Mouse (Mus musculus) midbrain, embryonic 11.5 days (tissue): ENCODE measurements at regions not wholly inside any gene's neighbourhood (a gene's known extent, or its start where the extent isn't known, plus 50 kb on each side); places are given as distances from the start of the nearest gene placed in this dataset.

Experiments used
- ATAC-seq: fragments of 200-750 bp; cut with Nextera tagmentation; 2 replicates; pipeline ENCODE4 v1.8.0; 2017; ENCODE audit warnings: moderate TSS enrichment, moderate library complexity; ENCODE audit not compliant: low FRiP score
- DNase-seq: peaks from one replicate; pipeline ENCODE4 v3.0.0; 2015; ENCODE audit warnings: low spot score; ENCODE audit errors: missing footprints
- H3K27ac ChIP-seq: fragments of 300-500 bp; sonication (generic); 2 replicates; pipeline ENCODE4 v1.5.1; 2014; ENCODE audit warnings: low read depth, low read length
- H3K27me3 ChIP-seq: fragments of 300-500 bp; sonication (generic); 2 replicates; pipeline ENCODE4 v1.6.1; 2014; ENCODE audit warnings: mild to moderate bottlenecking, low read length, moderate library complexity, mixed read lengths; ENCODE audit not compliant: control insufficient read depth, insufficient read depth
- H3K36me3 ChIP-seq: fragments of 300-500 bp; sonication (generic); 2 replicates; pipeline ENCODE4 v1.6.1; 2014; ENCODE audit warnings: mild to moderate bottlenecking, low read length, moderate library complexity, mixed read lengths; ENCODE audit not compliant: control insufficient read depth, insufficient read depth
- H3K4me1 ChIP-seq: fragments of 300-500 bp; sonication (generic); 2 replicates; pipeline ENCODE4 v1.6.1; 2014; ENCODE audit warnings: low read length; ENCODE audit not compliant: control insufficient read depth, insufficient read depth
- H3K4me2 ChIP-seq: fragments of 300-500 bp; sonication (generic); 2 replicates; pipeline ENCODE4 v1.6.1; 2014; ENCODE audit warnings: mild to moderate bottlenecking, moderate library complexity
- H3K4me3 ChIP-seq: fragments of 300-500 bp; sonication (generic); 2 replicates; pipeline ENCODE4 v1.5.1; 2014; ENCODE audit warnings: low read depth, low read length
- H3K9ac ChIP-seq: fragments of 300-500 bp; sonication (generic); 2 replicates; pipeline ENCODE4 v1.6.1; 2014; ENCODE audit warnings: low read length
- H3K9me3 ChIP-seq: fragments of 300-500 bp; sonication (generic); 2 replicates; pipeline ENCODE4 v1.6.1; 2016; ENCODE audit warnings: low read length; ENCODE audit not compliant: control insufficient read depth
- WGBS: fragments of 180-500 bp; shearing (Covaris S2); extraction: QIAGEN DNeasy Blood & Tissue Kit; methylation state at CpG from one replicate; pipeline ENCODE4 v1.1.7; 2014; 5-methylcytosine and 5-hydroxymethylcytosine counted together

DNA sequence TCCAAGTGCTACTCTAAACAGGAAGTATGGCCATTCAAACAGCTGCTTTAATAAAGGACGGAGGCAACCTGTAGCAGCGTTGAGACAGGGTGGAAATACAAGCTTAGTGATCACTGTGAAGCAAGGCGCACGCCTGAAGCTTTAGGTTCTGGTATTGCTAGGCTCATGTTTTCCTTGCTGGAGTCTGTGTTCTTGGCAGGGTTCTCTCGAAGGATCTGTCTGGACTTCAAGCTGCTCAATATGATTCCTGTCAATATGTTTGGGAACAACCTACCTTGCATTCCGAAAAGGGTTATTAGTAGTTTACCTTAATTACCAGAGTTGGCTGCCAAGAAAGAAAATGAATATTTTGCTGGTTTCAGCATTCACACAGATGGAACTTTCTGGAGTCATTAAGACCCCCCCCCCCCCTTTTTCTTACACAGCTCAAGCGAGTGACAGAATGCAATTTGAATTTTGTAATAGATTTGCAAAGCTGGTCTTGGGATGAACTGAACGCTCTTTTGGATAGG is 145.1 kb upstream of the Tmpo start:
- Histone ChIP-seq H3K36me3 (no peaks in the 10 kb centered on the region), H3K27me3 (no peaks in the 10 kb centered on the region), H3K4me3 (no peak overlapping the region), H3K9me3 (no peaks in the 10 kb centered on the region), H3K27ac (no peak overlapping the region), H3K4me1 (peaks cover 6% of the 10 kb centered on the region), H3K4me2 (no peak overlapping the region), H3K9ac (no peak overlapping the region)
- 0 out of 2 replicates have a peak, but pooled peaks have one; percentile 4 for ATAC-seq
- no peak for DNase-seq
- WGBS: 72% methylated on average over 8 of the region's 8 CpGs

DNA sequence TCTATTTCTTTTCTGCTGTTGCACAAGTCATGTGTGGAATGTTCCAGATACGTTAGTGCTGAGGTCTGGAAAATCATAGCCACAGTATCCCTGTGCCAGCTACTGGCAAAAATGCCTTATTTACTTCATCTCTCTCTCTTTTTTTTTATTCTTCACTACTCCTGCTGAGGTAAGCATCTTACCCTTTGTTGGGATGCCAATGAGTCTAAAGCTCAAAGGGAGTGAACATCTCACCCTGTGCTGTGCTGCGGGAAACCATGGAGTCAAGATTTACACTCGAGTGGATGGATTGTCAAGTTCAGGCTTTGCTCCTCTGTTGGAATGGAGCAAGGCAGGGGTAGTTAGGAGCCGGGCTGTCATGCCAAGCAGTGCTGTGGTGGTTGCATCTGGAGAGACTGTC is 140.1 kb upstream of the Tmpo start:
- no peaks in the 10 kb centered on the region for H3K9me3 ChIP-seq
- no peak for ATAC-seq
- no peaks in the 10 kb centered on the region for H3K27me3 ChIP-seq
- no peak overlapping the region for H3K4me3 ChIP-seq
- H3K27ac ChIP-seq: no peak overlapping the region
- no peak for DNase-seq
- no peak overlapping the region for H3K4me2 ChIP-seq
- H3K36me3 ChIP-seq: no peaks in the 10 kb centered on the region
- H3K9ac ChIP-seq: no peak overlapping the region
- peaks cover 1% of the 10 kb centered on the region for H3K4me1 ChIP-seq
- 87% methylated on average over 4 of the region's 4 CpGs for WGBS

DNA sequence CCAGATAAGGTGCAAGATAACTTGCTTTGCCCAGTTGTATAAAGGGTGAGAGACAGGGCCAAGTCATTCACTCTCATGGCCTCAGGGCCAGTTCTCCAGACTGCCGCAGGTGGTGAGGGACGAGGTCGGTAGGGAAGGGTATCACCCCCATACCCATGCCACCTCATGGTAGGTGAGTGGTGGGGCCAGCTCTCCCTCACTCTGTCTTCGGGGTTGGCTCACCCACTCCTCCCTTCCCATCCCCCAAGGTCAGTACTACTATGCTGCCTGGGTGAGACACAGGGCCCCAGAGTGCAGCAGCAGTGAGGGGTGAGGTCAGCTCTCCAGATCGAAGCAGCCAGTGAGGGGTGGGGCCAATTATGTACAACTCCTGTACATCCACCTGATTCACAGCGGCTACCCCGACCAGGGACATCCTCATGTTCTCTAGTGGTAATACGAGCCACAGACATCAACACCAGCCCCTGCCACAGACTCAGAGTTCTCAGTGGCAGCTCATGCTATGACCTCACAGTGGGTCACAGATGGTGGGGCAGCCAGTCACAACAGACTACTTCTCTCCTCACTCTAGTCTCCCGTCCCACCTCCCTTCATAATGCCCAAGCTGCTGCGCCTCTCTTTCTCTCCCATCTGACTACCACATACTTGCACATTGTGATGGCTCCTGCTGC is 138.5 kb upstream of the Tmpo start:
- no peaks in the 10 kb centered on the region for H3K27me3 ChIP-seq
- 86% methylated on average over 10 of the region's 10 CpGs for WGBS
- no peak overlapping the region for H3K4me2 ChIP-seq
- H3K9ac ChIP-seq: no peak overlapping the region
- H3K36me3 ChIP-seq: no peaks in the 10 kb centered on the region
- no peak overlapping the region for H3K27ac ChIP-seq
- H3K9me3 ChIP-seq: no peaks in the 10 kb centered on the region
- DNase-seq: no peak
- ATAC-seq: no peak
- no peak overlapping the region for H3K4me3 ChIP-seq
- no peaks in the 10 kb centered on the region for H3K4me1 ChIP-seq

DNA sequence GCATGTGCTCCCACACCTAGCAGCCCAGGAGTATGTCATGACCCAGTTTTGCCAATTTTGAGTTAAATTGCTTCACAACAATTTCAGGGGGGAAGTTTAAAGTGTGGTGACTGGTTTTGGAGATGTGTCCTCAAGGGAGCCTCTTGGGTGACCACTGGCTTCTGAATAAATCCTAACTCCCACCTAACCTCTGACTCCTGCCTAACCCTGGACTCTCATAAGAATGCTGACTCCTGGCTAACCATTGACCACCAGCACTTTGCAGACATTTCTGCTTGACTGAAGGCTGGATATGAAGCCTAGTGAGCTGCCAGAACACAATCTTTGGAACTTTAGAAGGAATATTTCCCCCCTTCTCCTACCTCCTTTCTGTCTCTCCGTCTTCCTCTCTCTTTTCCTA is 133.3 kb upstream of the Tmpo start:
- no peaks in the 10 kb centered on the region for H3K4me1 ChIP-seq
- ATAC-seq (no peak), DNase-seq (no peak)
- WGBS: 100% methylated on average over 1 of the region's 1 CpGs
- no peaks in the 10 kb centered on the region for H3K36me3 ChIP-seq
- H3K9me3 ChIP-seq: no peaks in the 10 kb centered on the region
- H3K27ac ChIP-seq: no peak overlapping the region
- H3K4me3 ChIP-seq: no peak overlapping the region
- no peak overlapping the region for H3K4me2 ChIP-seq
- H3K27me3 ChIP-seq: no peaks in the 10 kb centered on the region
- no peak overlapping the region for H3K9ac ChIP-seq

DNA sequence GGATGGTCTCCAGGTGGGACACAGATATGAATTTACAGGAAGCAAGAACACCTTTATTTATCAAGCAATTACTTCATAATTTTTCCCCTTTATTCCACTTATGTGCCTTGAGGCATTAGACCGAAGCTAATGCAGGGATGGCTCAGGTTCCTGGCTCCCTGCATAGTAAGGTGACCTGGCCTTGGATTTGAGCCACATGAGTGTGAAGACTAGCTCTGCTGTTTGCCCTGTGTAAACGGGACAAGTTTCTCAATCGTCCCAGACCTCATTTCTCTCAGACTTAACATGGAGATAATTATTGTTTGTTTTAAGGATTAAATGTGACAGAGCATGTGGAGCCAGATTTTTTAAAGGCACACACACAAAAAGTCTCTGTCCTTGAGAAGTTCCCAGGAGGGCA is 132.2 kb upstream of the Tmpo start:
- H3K9me3 ChIP-seq: no peaks in the 10 kb centered on the region
- H3K9ac ChIP-seq: no peak overlapping the region
- WGBS: 70% methylated on average over 3 of the region's 3 CpGs
- H3K27ac ChIP-seq: no peak overlapping the region
- no peaks in the 10 kb centered on the region for H3K4me1 ChIP-seq
- no peak overlapping the region for H3K4me3 ChIP-seq
- DNase-seq (no peak), ATAC-seq (no peak)
- no peaks in the 10 kb centered on the region for H3K27me3 ChIP-seq
- H3K4me2 ChIP-seq: no peak overlapping the region
- no peaks in the 10 kb centered on the region for H3K36me3 ChIP-seq

DNA sequence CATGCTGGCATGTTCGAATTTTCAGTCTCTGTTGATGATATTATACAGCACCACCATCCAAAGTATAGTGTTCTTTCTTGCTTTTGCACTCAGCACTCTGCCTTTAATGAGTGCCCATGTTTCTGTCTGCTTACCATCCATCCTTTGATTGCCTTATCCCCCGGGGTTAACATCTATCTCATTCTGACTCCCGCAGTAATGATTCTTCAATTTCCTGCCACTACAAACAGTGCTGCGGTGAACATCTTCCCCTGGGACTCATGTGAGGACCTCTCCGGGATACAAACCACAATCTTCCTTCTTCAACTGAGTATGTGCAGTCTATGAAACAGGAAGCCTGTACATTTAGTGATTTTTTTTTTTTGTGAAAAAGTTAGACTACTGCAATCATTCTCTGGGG is 131.8 kb upstream of the Tmpo start:
- H3K9ac ChIP-seq: no peak overlapping the region
- 83% methylated on average over 5 of the region's 5 CpGs for WGBS
- no peak overlapping the region for H3K4me3 ChIP-seq
- no peaks in the 10 kb centered on the region for H3K36me3 ChIP-seq
- H3K27me3 ChIP-seq: no peaks in the 10 kb centered on the region
- DNase-seq (no peak), ATAC-seq (no peak)
- H3K4me1 ChIP-seq: no peaks in the 10 kb centered on the region
- no peak overlapping the region for H3K27ac ChIP-seq
- H3K9me3 ChIP-seq: no peaks in the 10 kb centered on the region
- no peak overlapping the region for H3K4me2 ChIP-seq

DNA sequence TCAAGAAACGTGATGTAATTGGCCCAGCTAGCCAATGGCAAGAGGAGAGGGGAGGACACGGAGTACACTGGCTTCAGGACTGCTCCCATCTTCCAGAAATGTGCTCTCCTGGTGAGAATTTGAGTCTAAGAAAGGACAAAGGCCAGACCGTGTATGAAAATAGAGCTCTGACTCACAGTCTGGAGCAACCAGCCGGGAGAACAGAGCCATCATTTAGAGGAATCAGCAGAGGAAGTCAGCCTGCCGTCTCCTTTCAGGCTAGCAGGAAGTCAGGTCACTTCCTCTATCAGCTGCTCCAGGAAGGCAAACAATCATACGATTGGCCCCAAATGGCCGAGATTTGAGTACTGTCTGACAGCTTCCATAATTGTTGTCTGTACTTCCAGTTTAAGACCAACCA is 119.0 kb upstream of the Tmpo start:
- no peaks in the 10 kb centered on the region for H3K36me3 ChIP-seq
- 84% methylated on average over 7 of the region's 7 CpGs for WGBS
- no peak overlapping the region for H3K27ac ChIP-seq
- ATAC-seq (no peak), DNase-seq (no peak)
- no peaks in the 10 kb centered on the region for H3K9me3 ChIP-seq
- no peaks in the 10 kb centered on the region for H3K27me3 ChIP-seq
- H3K4me1 ChIP-seq: peaks cover 2% of the 10 kb centered on the region; the same call in 1 of the 2 replicates
- no peak overlapping the region for H3K9ac ChIP-seq
- no peak overlapping the region for H3K4me2 ChIP-seq
- H3K4me3 ChIP-seq: no peak overlapping the region

DNA sequence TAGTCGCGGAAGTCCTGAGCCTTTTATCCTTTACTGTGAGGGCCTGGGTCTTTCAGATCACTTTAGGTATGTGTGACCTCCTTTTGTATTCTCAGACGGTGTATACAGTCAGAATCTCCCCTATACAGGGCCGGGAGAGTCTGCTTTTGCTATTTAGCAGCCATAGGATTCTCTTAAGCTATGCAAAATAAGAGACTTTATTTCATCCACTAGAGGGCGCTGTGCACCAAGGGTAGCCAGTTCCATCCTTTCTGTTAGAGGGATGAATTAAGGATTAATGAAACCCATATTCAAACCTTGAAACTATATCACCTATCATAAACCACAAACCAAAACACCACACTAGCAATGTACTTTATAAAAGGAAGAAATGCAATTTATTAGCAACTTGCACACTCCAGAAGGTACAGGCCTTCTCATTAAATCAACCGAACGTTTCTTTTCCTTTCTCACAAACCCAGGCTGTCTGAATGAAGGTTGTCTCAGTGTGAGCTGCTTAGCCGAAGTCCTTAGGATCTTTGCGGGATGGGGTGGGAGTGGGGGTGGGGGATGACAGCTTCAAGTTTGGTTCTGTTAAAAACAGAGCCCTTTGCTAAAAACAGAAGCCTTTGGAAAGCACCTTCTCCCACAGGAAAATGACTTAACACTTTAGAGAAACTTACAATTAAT is 116.8 kb upstream of the Tmpo start:
- Histone ChIP-seq H3K9ac (no peak overlapping the region), H3K4me3 (no peak overlapping the region), H3K4me2 (no peak overlapping the region), H3K4me1 (peaks cover 2% of the 10 kb centered on the region; the same call in 1 of the 2 replicates), H3K36me3 (no peaks in the 10 kb centered on the region), H3K27ac (no peak overlapping the region; the same call in 1 of the 2 replicates), H3K27me3 (no peaks in the 10 kb centered on the region), H3K9me3 (no peaks in the 10 kb centered on the region)
- peak; percentile 67 for ATAC-seq
- 19% methylated on average over 9 of the region's 9 CpGs for WGBS
- DNase-seq: peak; percentile 98

DNA sequence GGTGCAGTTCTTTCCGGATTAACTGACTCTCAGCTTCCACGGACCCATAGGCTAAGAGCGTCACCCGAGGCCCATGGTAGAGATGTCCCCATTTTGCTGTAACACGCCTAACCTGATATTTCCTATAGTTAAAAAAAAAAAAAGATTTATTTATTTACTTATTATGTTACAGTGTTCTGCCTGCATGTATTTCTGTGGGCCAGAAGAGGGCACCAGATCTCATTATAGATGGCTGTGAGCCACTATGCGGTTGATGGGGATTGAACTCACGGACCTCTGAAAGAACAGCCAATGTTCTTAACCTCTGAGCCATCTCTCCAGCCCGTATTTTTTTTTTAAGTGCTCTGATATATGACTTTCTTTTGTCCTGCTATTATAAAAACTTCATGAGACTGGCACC is 114.2 kb upstream of the Tmpo start:
- ATAC-seq (no peak), DNase-seq (no peak)
- no peak overlapping the region for H3K4me2 ChIP-seq
- H3K4me3 ChIP-seq: no peak overlapping the region
- no peaks in the 10 kb centered on the region for H3K9me3 ChIP-seq
- no peak overlapping the region for H3K27ac ChIP-seq
- WGBS: 83% methylated on average over 8 of the region's 8 CpGs
- H3K9ac ChIP-seq: no peak overlapping the region
- no peaks in the 10 kb centered on the region for H3K27me3 ChIP-seq
- peaks cover 2% of the 10 kb centered on the region; the same call in 1 of the 2 replicates for H3K4me1 ChIP-seq
- no peaks in the 10 kb centered on the region for H3K36me3 ChIP-seq
